Mouse (Mus musculus) lung, postnatal 14 days (tissue): ENCODE data around the gene Ifna15.
"Not testable (repeated sequence)": the region's sequence is repeated elsewhere in the genome, so short reads cannot be mapped to it uniquely, and the experiment has no call there.

ENCODE experiments used
- DNase-seq: peaks from one replicate; pipeline ENCODE4 v3.0.0; 2021

Ifna15 gene

DNA sequence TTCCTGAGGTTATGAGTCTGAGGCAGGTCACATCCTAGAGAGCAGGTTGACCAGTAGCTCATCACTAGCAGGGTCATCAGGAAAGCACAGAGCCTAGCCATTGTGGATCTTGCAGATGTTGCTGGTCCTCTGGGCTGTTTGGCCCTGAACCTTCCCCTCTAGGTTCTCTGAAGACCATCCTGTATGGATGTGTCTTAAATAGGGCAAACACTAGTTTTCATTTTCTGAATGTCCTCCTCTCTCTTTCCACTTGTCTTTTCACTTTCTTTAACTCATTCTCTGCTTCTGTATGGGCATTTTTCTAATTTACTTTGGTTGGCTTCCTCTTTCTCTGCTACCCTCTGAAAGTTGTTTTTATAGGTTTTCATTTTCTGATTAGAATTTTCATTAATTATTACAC lies at the start of gene Ifna15:
TSS of gene Ifna15 (minus strand) at position 101 of the 400 bp plus-strand sequence.
- not testable (repeated sequence) for DNase-seq

DNA sequence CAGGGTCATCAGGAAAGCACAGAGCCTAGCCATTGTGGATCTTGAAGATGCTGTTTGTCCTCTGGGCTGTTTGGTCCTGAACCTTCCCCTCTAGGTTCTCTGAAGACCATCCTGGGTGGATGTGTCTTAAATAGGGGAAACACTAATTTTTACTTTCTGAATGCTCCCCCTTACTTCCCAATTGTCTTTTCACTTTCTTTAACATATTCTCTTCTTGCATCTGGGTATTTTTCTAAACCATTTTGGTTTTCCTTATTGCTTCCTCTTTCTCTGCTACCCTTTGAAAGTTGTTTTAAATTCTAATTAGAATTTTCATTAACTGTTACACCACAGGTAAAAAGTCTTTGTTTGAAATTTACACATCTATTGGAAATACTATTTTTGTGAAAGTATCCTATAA lies 45.2 kb upstream of the Ifna15 start, which contains the start of gene Ifna12:
TSS of gene Ifna12 (minus strand) at position 101 of the 400 bp plus-strand sequence.
- DNase-seq, result no peak

DNA sequence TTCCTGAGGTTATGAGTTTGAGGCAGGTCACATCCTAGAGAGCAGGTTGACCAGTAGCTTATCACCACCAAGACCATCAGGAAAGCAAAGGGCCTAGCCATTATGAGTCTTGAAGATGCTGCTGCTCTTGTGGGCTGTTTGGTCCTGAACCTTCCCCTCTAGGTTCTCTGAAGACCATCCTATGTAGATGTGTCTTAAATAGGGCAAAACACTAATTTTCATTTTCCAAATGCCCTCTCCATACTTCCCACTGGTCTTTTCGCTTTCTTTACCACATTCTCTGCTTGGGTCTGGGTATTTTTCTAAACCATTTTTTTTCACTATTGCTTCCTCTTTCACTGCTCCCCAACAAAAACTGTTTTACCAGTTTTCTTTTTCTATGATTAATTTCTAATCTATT lies 34.2 kb upstream of the Ifna15 start, which contains the start of gene Ifna9:
TSS of gene Ifna9 (minus strand) at position 101 of the 400 bp plus-strand sequence.
- DNase-seq, result no peak

DNA sequence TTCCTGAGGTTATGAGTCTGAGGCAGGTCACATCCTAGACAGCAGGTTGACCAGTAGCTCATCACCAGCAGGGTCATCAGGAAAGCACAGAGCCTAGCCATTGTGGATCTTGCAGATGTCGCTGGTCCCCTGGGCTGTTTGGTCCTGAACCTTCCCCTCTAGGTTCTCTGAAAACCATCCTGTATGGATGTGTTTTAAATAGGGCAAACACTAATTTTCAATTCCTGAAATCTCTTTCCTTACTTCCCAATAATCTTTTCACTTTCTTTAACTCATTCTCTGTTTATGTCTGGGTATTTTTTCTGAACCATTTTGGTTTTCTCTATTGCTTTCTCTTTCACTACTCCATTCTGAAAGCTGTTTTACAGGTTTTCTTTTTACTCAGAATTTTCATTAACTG lies 13.7 kb upstream of the Ifna15 start, which contains the start of gene Ifna14:
TSS of gene Ifna14 (minus strand) at position 101 of the 400 bp plus-strand sequence.
- DNase-seq, result no peak

DNA sequence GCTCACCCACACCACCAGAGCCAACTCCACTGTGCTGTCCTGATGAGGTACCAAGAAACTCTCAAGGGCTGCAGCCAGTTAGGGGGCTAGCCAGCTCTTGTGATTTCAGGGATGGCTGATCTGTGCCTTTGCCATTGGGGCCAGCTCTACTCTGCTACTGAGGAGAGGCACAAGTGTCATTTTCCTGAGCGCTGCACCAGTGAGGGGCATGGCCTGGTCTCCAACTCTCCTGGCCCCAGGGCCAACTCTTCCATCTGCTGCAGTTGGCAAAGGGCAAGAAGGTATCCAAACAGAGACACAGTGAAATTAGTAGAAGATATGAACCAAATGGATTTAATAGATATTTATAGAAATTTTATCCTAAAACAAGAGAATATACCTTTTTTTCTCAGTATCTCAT lies 3.7 kb upstream of the Ifna15 start:
- no peak for DNase-seq

DNA sequence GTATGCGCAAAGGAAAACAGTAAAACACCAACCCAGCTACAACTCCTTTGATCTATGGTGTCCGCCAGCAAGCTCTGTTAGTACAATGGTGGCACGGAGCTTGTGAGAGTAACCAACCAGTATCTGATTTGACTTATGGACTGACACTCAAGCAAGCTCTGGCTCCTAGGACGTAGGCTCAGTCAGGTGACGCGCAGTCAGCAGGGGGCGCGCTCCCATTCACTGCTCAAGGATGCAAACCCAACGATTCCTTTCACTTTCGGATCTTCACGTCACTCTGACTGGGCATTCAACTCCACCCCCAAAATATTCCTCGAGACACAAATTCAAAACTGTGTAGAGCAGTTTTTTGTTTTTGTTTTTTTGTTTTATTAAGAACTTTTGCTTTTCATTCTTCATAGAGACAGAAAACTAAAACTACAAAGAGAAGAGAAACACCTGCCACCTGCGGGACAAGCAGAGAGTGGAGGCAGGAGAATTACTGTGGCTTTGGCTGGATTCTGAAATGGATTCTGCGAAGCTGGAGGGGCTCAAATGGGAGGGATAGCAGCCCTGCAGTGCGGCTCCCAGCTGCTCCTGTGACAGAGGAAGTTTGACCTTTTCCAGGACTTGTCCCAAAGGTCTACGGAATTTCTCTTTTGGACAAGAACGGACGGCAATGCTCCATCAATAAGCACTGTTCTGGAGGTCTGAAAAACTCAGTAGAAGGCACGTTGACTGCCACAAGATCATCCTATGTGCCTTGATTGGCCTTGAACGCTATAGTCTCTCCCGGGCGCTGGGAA lies 7.7 kb downstream of the Ifna15 start:
- peak; percentile 82 for DNase-seq

DNA sequence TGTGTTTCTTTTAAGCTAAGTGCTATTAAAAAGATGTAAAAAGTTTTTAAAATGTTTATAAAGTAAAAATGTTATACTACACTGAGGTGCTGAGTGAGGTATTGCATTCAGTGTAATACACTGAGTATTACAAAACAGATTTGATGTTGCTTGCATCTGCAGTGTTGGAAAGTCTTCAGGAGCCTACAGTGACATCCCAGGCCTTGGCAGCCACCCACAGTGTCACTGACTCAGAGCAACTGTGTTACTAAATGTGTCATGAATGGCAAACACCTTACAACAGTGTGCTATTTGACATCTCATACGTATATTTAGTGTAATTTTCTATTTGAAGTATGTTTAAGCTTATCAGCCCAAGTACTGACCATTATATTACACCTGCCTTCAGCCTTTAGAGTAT lies 10.1 kb downstream of the Ifna15 start:
- DNase-seq, result no peak

DNA sequence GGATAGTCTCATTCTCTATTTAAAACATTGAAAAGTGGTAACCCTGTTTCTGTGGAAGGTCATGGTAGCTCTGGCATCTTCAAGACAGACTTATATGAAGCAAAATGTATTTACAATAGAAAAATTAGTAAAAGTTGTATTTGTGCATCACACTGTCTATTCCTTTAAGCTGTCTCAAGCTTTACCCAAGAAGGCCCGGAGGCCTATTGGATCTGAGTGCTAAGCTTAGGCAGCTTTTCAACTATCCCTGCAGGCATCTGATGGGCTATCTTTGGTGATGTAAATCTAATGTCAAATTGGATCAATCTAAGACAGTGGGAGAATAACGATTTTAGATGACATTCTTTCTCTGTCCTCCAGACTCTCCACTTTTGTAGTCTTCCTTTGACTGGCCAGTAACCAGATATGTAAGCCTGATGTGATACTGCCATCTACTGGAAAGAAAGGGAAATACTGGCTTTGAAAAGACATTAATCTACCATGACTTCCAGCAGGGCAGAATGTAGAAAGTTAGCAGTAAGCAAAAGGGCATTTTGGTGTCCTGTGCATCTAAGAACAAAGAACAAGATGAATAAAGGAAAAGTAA lies 14.3 kb downstream of the Ifna15 start:
- DNase-seq, result peak; percentile 6

DNA sequence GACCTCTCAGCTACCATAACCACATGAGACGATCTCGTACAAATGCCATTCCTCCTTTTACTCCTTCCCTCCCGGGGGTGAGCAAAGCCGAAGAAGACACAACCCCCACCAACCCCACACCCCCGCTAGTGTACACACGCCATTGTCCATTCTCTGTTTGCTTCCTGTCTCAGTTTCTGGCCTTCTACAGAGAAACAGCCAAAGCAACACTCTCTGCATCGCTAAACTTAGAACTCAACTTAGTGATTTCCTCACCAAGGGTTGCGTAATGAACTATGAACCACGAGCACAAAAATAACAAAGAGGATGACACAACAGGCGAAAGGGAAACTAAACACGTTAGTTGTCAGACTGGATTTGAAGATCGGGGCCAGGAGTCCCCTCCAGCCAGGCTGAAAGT lies 20.7 kb downstream of the Ifna15 start:
- DNase-seq, result peak; percentile 42

DNA sequence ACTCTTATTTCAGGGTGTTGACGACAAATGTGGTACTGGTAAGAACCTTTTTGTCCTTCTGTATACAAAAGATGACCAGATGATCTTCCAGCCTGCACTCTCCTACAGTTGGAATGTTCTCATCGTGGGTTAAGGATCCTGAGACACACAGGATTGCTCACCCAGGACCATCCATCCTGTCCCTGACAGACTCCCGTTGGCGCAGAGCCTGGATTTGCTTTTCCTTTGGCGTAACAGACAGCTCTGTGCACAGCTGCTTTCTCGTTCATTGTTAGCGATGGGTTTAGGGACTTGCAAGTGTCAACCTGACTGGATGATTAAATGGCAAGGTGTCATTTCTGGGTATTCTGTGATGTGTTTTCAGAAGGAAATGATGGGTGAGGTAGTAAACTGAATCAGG lies 21.4 kb downstream of the Ifna15 start:
- DNase-seq, result peak; percentile 62

DNA sequence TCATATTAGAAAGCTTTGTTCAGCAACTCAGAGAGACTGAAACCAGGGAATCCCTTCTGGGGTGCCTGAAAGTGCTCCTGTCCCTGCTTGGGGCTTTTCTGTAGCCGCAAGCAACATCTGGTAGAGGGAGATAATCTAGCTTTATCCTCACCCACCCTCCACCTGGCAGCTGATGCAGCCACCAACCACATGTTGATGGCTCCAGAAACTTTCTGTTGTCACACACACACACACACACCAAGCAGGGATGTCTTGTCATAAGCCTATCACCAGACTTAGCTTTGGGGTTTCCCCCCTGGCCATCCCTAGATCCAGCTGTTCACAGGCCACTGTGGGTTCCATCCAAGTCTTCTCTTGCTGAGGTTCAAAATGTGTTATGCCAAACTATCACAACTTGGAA lies 22.3 kb downstream of the Ifna15 start:
- no peak for DNase-seq

DNA sequence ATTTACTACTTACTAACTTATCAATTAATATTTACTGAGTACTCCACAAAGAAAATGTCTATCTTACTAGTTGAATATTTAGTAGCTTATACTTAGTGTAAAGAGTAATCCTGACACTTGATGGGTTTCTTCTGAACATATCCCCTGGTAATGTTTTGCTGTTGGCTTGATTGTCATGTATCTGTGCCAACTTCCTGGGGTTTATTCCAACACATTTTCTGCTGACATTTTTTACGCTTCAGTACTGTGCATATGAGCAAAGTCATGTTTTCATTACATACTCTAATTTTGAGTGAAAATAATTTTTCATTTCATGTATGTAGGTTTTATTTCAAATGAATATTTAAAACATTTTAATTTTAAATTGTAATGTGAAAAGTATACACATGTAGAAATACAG lies 23.1 kb downstream of the Ifna15 start:
- no peak for DNase-seq

DNA sequence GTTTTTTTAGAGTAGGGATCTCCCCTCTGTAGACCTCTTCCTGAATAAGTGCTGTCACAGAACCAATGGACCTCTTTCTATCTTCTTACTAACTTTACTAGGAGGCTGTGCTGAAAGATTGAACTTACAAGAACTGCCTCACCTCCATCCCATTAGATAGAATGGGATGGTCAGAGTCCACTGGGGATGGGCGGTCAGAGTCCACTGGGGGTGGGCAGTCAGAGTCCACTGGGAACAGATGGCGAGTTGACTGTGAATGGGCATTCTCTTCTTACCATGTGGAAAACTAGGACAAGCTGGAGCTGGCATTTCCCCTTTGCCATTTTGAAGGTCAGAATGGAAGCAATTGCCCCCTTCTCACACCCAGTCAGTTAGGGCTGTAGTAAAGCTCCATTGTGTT lies 24.5 kb downstream of the Ifna15 start:
- DNase-seq, result no peak

DNA sequence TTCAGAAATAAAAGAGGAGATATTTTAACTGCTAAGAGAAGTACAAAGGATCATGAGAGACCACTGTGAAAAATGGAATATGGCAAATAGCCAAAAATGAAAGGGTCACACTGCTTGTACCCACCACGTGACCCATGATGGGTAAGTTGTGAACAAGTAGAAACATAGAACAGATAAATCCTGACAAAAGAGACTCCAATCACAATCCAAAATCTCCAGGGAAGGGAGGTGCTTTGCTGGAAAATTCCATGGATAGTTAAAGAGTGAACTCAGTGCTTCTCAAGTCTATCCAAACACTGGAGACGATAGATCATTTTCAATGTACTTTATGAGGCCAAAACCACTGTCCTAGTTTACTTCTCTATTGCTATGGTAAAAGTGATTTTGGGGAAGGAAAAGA lies 27.2 kb downstream of the Ifna15 start:
- no peak for DNase-seq

DNA sequence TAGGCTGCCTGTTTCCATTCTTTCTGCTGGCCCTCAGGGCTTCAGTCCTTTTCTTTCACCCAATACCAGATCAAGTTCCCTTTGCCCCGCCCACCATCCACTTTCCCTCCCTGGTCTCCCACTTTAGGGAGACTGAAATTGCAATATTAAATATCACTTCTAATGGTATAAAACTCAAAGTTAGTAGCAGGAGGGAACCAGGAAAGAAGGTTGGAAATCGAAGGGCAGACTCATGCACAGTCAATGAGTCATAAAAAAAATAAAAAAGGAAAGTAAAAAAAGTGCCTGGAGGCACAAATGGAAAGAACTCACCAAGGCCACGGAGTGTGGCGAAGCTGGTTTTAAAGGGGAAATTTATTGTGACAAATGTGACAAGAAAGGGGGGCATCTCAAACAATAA lies 27.8 kb downstream of the Ifna15 start:
- DNase-seq, result no peak

DNA sequence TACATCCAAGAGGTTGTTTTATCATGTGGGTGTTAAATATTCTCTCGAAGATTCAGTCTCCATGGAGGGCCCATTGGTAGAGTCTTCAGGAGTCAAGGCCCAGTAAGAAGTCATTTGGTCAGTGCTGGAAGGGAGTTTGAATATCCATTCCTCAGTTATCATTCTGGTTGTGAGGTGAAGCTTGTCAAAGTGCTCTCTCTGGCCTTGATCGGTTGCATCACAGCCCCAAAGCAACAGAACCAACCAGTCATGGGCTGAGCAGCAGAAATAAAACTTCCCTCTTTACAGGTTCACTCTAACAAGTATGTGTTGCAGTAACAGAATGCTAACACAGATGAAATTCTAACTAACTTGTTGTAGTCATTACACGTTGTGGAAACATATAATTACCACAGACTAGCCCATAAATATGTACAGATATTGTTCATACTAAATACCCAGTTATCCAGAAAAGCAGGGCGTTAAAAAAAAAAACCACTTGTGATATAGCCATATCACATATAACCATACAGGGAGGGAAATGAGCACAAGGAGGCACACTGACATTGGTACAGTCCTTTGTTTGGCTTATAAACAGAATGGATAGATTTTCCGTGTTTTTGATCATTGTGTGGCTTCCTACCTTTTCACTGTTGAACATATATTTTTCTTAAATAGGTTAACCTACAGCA lies 31.5 kb downstream of the Ifna15 start:
- no peak for DNase-seq

DNA sequence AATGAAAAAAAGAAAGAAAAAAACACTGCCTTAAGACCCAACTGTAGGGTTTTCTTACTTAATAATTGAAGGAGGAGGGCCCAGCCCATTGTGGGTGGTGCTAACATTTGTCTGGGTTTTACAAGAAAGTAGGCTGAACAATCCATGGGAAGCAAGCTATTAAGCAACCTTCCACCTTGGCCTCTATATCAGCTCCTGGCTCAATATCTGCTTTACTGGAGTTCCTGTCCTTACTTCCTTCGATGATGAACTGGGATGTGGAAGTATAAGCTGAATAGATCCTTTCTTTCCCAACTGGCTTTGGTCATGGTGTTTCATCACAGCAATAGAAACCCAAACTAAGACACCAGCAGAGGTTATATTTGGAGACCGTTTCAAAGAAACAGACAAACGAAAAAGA lies 32.7 kb downstream of the Ifna15 start:
- DNase-seq, result no peak

DNA sequence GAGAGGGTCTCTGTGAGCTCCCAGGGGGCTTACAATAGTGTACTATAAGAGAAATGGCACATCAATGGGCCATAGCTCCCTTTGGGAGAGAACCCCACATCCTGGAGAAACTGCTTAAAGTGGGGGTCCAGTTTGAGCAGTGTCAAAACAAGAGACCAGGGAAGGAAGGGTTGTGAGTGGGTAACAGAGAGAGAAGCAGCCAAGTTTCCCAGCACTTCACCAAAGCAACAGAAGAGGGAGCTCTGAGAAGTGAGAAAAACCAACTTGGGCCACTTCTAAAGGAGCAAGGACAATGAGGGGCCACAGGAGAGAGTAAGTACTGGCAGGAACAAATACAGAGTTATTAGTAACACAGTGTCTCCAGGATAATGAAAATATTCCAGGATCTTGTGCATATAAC lies 34.8 kb downstream of the Ifna15 start:
- DNase-seq, result peak; percentile 47

DNA sequence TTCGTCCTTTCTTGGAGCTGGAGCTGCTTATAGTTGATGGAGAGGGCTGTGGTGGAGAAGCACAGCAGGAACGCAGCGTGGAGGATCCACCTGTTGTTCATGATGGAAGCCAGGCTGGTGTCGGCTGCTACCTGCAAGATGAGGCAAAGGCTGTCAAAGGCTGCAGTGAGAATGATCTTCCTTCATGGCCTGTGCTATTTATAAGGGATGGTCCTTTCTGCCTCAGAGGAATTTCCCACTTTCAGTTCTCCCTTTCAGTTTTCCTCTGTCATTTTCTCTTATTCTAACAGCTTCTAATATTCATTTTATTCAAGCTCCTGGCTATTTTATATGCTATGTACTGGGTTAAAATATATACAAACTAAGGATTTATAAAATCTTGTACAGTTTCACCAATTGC lies 35.4 kb downstream of the Ifna15 start, which contains the start of gene Ifnb1:
TSS of gene Ifnb1 (minus strand) at position 101 of the 400 bp plus-strand sequence.
- no peak for DNase-seq

DNA sequence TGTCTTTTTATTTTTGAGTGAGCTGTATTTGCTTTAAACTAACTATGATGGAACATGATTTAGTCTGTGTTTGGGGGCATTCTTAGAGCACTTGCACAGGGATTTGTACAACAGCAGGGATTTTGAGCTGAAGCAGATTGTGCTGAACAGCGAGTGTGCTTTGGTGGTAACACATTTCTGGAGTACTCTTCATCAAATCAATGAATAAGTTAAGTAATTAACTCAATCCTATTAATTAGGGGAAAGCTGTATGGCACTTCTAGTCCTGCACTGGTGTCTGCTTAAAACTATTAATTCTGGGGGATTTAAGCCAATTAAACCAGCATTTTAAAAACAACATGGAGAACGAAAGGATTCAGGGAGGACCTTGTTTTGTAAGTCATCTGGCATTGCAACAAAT lies 40.1 kb downstream of the Ifna15 start:
- DNase-seq, result no peak

DNA sequence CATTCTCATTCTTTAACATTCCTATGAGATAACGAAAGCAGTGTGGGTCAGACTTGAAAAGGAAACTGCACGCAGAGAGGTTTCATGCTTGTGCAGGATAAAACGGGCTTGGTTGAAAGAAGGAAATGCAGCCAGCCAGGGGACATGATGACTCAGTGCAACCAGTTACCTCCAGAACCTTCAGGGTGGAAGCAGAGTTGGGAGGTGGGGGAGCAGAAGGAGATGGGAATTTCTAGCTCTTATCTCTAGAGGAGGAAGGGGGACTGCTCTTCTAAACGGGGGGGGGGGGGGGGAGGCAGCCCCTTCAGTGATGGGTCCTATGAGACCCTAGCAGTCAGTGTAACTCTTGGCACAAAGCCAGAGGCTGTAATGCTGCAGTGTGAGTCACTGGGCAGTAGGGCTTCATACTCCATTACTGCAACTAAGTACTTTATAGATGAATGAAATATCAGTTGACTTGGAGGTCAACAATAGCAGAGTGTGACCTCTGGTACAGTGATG lies 42.3 kb downstream of the Ifna15 start:
- peak; percentile 40 for DNase-seq

DNA sequence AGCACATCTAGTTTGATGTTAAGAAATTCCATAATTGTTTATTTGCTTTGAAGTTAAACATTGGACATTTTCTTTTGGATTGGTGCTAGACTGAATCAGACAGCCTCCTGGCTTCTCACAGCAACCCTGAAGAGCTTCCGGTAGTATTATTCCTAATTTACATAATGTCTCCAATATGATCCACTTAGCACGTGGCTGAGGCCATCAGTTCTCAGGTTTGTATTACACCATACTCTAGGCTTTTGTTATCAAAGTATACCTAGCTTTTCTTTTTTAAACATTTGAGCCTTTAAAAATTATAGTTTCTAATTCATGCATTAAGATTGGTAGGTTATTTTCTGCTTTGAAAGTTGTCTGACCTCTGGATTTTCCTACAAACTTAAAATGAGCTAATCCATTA lies 42.8 kb downstream of the Ifna15 start:
- no peak for DNase-seq

DNA sequence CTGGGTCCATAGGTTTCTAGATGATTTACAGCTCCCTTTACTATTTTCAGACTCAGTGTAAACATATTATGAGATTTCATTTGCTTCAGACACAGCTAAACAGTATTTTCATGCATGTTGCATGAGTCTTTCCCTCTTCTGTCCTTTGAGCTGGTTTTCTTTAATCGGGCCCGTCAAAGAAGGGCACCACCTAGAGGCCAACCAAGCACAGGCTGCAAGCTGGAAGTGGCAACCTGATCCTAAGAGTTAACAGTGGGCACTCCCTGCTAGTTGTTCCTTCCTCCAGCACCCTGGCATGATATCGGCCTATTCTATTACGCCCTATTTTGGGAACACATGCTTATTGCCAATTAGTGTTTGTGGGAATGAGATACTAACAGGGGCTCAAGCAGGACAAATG lies 43.6 kb downstream of the Ifna15 start:
- peak; percentile 74 for DNase-seq

DNA sequence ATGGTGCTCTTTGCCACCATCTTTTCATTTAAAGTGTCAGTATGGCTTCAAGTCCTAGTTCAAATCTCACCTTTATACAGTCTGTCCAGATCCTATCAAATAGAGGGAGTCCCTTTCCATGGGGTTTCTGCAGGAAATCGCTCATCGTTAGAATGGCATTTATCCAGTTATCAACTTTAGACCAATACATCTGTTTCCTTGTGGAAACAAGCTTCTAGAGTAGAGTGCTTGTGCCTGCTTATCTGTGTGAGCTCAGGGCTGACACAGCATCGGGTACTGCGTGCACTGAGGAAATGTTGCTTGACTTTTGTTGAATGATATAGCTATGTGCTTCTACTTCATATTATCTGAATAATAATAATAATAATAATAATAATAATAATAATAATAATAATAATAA lies 44.3 kb downstream of the Ifna15 start:
- no peak for DNase-seq
